Mouse (Mus musculus) stomach, postnatal 0 days (tissue): Measurements from ENCODE around the gene Hspa12a. TPM values are rescaled to one million over a fixed set of nuclear protein-coding genes. Genes with fewer than 3 reads are reported as not detected.

Experiments
- ATAC-seq: fragments of 200-750 bp; cut with Nextera tagmentation; 2 replicates; pipeline ENCODE4 v1.8.0; 2017; ENCODE audit not compliant: low FRiP score, low TSS enrichment
- DNase-seq: peaks from one replicate; pipeline ENCODE4 v3.0.0-alpha.2; 2016; ENCODE audit warnings: low spot score
- H3K27ac ChIP-seq: fragments of 300-500 bp; sonication (generic); replicated peaks from 2 replicates; pipeline ENCODE4 v1.5.1; 2014; ENCODE audit warnings: mild to moderate bottlenecking, control low read depth
- H3K27me3 ChIP-seq: fragments of 300-500 bp; sonication (generic); 2 replicates; pipeline ENCODE4 v1.6.1; 2014; ENCODE audit warnings: low read length; ENCODE audit not compliant: control insufficient read depth, insufficient read depth
- H3K36me3 ChIP-seq: fragments of 300-500 bp; sonication (generic); 2 replicates; pipeline ENCODE4 v1.6.1; 2014; ENCODE audit warnings: low read length, mixed read lengths; ENCODE audit not compliant: control insufficient read depth, insufficient read depth
- H3K4me1 ChIP-seq: fragments of 300-500 bp; sonication (generic); replicated peaks from 2 replicates; pipeline ENCODE4 v1.6.1; 2014; ENCODE audit warnings: antibody characterized with exemption; ENCODE audit not compliant: control insufficient read depth, insufficient read depth
- H3K4me2 ChIP-seq: fragments of 300-500 bp; sonication (generic); replicated peaks from 2 replicates; pipeline ENCODE4 v1.6.1; 2014; ENCODE audit warnings: low read depth, mild to moderate bottlenecking, control low read depth, moderate library complexity
- H3K4me3 ChIP-seq: fragments of 300-500 bp; sonication (generic); 2 replicates; pipeline ENCODE4 v1.5.1; 2014; ENCODE audit warnings: low read depth, low read length, control low read depth
- H3K9ac ChIP-seq: fragments of 300-500 bp; sonication (generic); 2 replicates; pipeline ENCODE4 v1.6.1; 2014; ENCODE audit warnings: mild to moderate bottlenecking, low read length, control low read depth, mixed read lengths
- H3K9me3 ChIP-seq: fragments of 300-500 bp; sonication (generic); 2 replicates; pipeline ENCODE4 v1.6.1; 2016; ENCODE audit warnings: low read length; ENCODE audit not compliant: control insufficient read depth
- CTCF ChIP-seq: IDR thresholded peaks from 2 replicates; pipeline ENCODE4 v1.5.1; 2016; ENCODE audit warnings: antibody characterized with exemption, low read depth, mild to moderate bottlenecking, moderate library complexity
- EP300 ChIP-seq: optimal IDR thresholded peaks from 2 replicates; pipeline ENCODE3; 2016; ENCODE audit warnings: antibody characterized with exemption
- WGBS: fragments of 180-500 bp; shearing (Covaris S2); extraction: QIAGEN DNeasy Blood & Tissue Kit; methylation state at CpG from one replicate; pipeline ENCODE4 v1.1.7; 2014; 5-methylcytosine and 5-hydroxymethylcytosine counted together
- polyA plus RNA-seq: library from polyadenylated mRNA; unstranded; fragments of >200 nt; fragmentation: Nextera tagmentation; extraction: Ambion mirVana; gene quantifications from 2 replicates; pipeline ENCODE4 v1.2.1, GENCODE M21; 2015

Gene Hspa12a
- polyA plus RNA-seq, 1 experiment from 2014 or later: 2.5 TPM

DNA sequence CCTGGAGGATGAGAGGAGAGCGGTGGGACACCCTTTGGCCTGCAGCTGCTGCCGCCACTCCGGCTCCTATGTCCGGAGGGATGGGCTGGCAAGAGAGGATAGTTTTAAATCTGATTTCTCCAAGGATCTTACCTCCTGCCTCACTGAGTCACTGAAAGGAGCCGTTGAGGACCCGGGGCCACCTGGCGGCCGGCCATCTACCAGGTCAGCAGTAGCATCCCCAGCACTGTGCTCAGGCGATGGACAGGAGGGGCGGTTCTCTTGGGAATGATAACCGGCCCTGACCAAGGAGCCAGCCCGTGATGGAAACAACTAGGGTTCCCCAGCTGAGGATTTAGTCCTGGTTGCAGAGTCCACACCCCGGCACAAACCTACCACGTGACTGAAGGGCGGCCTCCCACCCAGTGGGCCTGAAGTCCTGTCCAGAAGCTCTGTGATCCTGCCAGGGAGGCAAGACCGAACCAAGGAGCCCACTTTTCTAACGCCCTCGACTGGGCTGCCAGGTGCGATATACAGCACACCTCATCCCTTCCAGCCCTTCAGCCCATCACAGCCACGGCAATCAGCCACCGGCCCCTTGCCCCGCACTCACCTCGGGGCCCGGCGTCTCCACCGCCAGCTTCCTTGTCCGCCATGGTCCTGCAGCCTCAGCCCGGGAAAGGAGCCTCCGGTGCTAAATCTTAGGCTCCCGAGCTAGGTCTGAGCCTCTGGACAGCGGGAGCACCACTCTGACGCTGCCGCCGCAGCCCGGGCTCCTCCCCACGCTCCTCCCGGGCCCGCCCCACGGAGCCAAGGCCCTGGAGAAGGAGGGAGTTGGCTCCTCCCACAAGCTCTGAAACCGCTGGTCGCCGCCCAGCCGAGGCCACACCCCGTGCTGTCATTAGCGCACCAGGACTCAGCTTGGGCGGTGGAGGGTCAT is 82.9 kb downstream of the Hspa12a start:
- Histone ChIP-seq H3K27ac (0 out of 2 replicates have a peak overlapping the region, but pooled peaks have one; percentile 53), H3K9ac (peak overlapping the region; percentile 58), H3K36me3 (no peaks in the 10 kb centered on the region), H3K4me1 (no peaks in the 10 kb centered on the region), H3K27me3 (no peaks in the 10 kb centered on the region), H3K4me3 (peak overlapping the region; percentile 54), H3K4me2 (peak overlapping the region; percentile 77), H3K9me3 (no peaks in the 10 kb centered on the region)
- ATAC-seq: peak; percentile 91
- TF ChIP-seq EP300 (no peak), CTCF (no peak)
- under 1% methylated on average over 46 of the region's 46 CpGs for WGBS
- DNase-seq: peak; percentile 83

GRCm38 (mm10) chr19:58859831-58860254 is 83.6 kb downstream of the Hspa12a start:
- peak overlapping the region; percentile 77 for H3K4me2 ChIP-seq
- H3K9ac ChIP-seq: peak overlapping the region; percentile 58; the same call in 1 of the 2 replicates
- peak overlapping the region; percentile 54 for H3K4me3 ChIP-seq
- no peak for TF ChIP-seq CTCF
- TF ChIP-seq EP300: no peak
- no peaks in the 10 kb centered on the region for H3K36me3 ChIP-seq
- no peaks in the 10 kb centered on the region for H3K9me3 ChIP-seq
- no peaks in the 10 kb centered on the region for H3K4me1 ChIP-seq
- DNase-seq (peak; percentile 17), ATAC-seq (no peak)
- no peak overlapping the region for H3K27ac ChIP-seq
- no peaks in the 10 kb centered on the region for H3K27me3 ChIP-seq
- 8% methylated on average over 14 of the region's 14 CpGs for WGBS

DNA sequence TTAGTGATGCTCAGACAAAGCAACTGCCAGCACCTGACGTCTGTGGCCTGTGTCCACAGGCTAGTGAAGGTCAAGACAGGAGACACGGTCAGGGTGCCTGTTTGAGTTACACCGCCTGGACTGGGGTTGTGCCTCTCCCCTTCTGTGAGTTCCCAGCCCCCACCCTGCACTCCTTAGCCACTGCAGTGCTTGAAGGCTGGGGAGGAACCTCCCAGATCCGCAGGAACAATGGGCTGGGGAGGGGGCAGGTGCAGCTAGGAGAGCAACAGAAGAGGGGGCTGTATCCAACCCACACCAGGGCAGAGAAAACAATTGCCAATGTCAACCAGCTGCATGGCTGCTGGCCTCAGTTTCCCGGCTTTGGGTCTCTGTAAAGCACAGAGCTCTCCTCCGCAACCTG is 84.1 kb downstream of the Hspa12a start:
- Histone ChIP-seq H3K4me1 (no peaks in the 10 kb centered on the region), H3K27ac (no peak overlapping the region), H3K4me3 (peak overlapping the region; percentile 54; the same call in 1 of the 2 replicates), H3K9me3 (no peaks in the 10 kb centered on the region), H3K36me3 (no peaks in the 10 kb centered on the region), H3K27me3 (no peaks in the 10 kb centered on the region), H3K9ac (0 out of 2 replicates have a peak overlapping the region, but pooled peaks have one; percentile 27), H3K4me2 (peak overlapping the region; percentile 77)
- no peak for ATAC-seq
- no peak for DNase-seq
- WGBS: 27% methylated on average over 6 of the region's 6 CpGs
- TF ChIP-seq EP300 (no peak), CTCF (no peak)

GRCm38 (mm10) chr19:58856129-58856855 is 87.2 kb downstream of the Hspa12a start:
- Histone ChIP-seq H3K27ac (no peak overlapping the region), H3K4me1 (no peaks in the 10 kb centered on the region), H3K9me3 (no peaks in the 10 kb centered on the region), H3K27me3 (no peaks in the 10 kb centered on the region), H3K36me3 (no peaks in the 10 kb centered on the region), H3K4me3 (no peak overlapping the region), H3K9ac (no peak overlapping the region), H3K4me2 (no peak overlapping the region)
- no peak for TF ChIP-seq EP300
- no peak for TF ChIP-seq CTCF
- DNase-seq (no peak), ATAC-seq (no peak)
- 82% methylated on average over 9 of the region's 9 CpGs for WGBS

DNA sequence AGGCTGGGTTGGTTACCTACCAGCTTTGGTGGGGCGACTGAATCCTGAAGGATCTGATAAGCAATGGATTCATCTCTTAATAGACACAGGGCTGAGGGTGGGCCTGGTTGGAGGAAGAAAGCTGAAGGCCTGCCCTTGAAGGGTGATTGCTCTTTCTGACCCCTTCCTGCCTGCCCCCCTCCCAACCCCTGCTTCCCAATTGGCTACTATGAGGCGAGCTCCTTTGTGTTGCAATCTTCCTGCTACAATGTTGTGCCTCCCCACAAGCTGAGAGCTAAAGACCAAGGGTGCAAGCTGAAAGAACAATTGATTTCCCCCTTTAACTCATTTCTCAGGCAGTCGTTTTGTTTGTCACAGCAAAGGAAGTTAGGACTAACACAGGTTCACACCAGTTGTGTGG is 88.6 kb downstream of the Hspa12a start:
- no peak overlapping the region for H3K4me2 ChIP-seq
- no peak overlapping the region for H3K27ac ChIP-seq
- WGBS: 66% methylated on average over 3 of the region's 3 CpGs
- DNase-seq: no peak
- no peaks in the 10 kb centered on the region for H3K4me1 ChIP-seq
- no peak overlapping the region for H3K9ac ChIP-seq
- H3K4me3 ChIP-seq: no peak overlapping the region
- no peaks in the 10 kb centered on the region for H3K27me3 ChIP-seq
- ATAC-seq: no peak
- TF ChIP-seq EP300 (no peak), CTCF (no peak)
- H3K36me3 ChIP-seq: no peaks in the 10 kb centered on the region
- no peaks in the 10 kb centered on the region for H3K9me3 ChIP-seq
